Mouse (Mus musculus) Patski (cell line): Measurements from ENCODE around the gene Nfkbib. TPM values are rescaled to one million over a fixed set of nuclear protein-coding genes. Genes with fewer than 3 reads are reported as not detected.

ENCODE experiments used
- ATAC-seq: fragments of 100-300 bp; one replicate; pipeline ENCODE4 v1.8.0; 2021
- CTCF ChIA-PET: fragments of 350-600 bp; sonication (Branson Sonifier 250); formaldehyde crosslinking; loops from one replicate; lab custom pipeline; 2022; ENCODE audit warnings: inconsistent platforms; lab: Charles Lee
- POLR2A ChIA-PET: fragments of 350-600 bp; sonication (Branson Sonifier 250); formaldehyde crosslinking; loops from one replicate; lab custom pipeline; 2022; ENCODE audit warnings: antibody characterized with exemption, inconsistent platforms; lab: Charles Lee
- DNase-seq: peaks from one replicate; pipeline ENCODE4 v3.0.0-alpha.2; 2011; ENCODE audit warnings: low read depth, low spot score
- H3K27me3 ChIP-seq: fragments of 371-371 bp; one replicate; pipeline ENCODE4 v1.5.1; 2021
- CTCF ChIP-seq: fragments of 100-300 bp; IDR thresholded peaks from one replicate; pipeline ENCODE4 v1.5.1; 2021
- in situ Hi-C: fragments of 300-500 bp; cut with MboI; formaldehyde crosslinking; loops from 3 replicates; pipeline ENCODE4 v1.11.1; 2018; ENCODE audit warnings: low pct_unique_long_range_greater_than_20kb, mixed read lengths
- polyA plus RNA-seq: library from polyadenylated mRNA; unstranded; gene quantifications from one replicate; pipeline ENCODE4 v1.2.3, GENCODE M21; 2021

Nfkbib gene
- polyA plus RNA-seq, 1 experiment from 2014 or later = 37.2 TPM

DNA sequence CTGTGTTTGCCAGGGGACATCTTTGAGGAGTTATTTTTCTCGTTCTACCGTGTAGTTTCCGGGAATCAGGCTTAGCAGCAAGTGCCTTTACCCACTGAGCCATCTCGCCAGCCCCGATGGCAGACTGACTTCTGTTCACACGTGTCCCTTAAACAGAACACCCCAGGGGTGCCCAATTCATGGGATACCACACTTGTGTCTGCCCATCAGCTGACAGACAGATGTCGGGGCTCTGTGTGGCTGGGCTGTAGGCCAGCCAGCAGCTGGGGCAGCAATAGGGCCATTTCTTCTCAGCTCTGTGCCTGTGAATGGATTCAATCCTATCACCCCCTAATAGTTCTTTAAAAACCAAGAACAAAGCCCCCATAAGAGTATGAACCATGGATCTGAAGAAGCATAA lies 7.8 kb upstream of the Nfkbib start:
- CTCF ChIA-PET = interaction anchor here (1.1 kb wide), 2 partner anchors 10 to 92 kb away, joined by 3 to 4 read pairs; no protein-coding TSS in a partner anchor
- DNase-seq = no peak
- H3K27me3 ChIP-seq = no peaks in the 10 kb centered on the region
- no peak for TF ChIP-seq CTCF
- in situ Hi-C loops = no loop called here
- POLR2A ChIA-PET = no interaction called here
- no peak for ATAC-seq

DNA sequence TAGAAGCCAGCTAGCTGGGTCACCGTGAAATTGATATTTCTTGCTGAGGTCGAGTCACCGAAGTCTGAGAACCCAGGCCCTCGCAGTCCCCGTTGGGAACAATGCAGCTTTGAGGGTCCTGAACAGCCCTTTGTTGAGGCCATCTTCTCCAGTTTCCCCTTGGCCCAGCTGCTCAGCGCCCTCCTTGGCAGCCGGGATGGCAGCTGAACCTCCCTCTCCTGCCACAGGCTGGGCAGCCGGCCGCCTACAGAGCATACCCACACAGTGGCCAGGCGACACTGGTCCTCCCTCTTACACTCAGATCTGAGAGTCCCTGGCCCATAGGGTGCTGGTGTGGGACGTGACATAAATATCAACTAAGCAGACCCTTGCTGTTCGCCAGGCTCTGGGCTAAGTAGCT lies 6.9 kb upstream of the Nfkbib start:
- H3K27me3 ChIP-seq = no peaks in the 10 kb centered on the region
- in situ Hi-C loops = no loop called here
- TF ChIP-seq CTCF = no peak
- ATAC-seq = no peak
- ChIA-PET CTCF (interaction anchor here (1.1 kb wide), 1 partner anchor 93 kb away, joined by 3 read pairs; no protein-coding TSS in a partner anchor), POLR2A (interaction anchor here (0.8 kb wide), 1 partner anchor 16 kb away, joined by 4 read pairs; no protein-coding TSS in a partner anchor)
- DNase-seq = no peak

DNA sequence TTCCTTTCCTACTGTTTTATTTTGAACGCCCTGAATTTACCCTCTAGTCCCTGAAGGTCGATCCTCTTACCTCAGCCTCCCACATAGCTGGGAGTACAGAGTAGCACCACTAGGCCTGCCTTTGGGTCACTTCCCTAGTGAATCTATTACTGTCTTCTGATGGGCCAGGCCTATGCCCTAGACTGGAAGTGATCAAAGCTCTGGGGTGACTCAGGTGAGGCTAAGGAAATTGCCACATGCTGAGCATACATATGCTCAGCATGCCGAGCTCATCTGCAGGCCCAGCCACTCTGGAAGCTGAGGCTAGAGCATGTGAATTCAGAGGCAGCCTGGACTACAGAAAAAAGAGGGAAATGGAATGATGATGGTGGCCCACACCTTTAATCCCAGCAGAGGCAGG lies 5.9 kb upstream of the Nfkbib start:
- in situ Hi-C loops = no loop called here
- no peak for ATAC-seq
- no peaks in the 10 kb centered on the region for H3K27me3 ChIP-seq
- no peak for TF ChIP-seq CTCF
- POLR2A ChIA-PET = no interaction called here
- no peak for DNase-seq
- CTCF ChIA-PET = no interaction called here

DNA sequence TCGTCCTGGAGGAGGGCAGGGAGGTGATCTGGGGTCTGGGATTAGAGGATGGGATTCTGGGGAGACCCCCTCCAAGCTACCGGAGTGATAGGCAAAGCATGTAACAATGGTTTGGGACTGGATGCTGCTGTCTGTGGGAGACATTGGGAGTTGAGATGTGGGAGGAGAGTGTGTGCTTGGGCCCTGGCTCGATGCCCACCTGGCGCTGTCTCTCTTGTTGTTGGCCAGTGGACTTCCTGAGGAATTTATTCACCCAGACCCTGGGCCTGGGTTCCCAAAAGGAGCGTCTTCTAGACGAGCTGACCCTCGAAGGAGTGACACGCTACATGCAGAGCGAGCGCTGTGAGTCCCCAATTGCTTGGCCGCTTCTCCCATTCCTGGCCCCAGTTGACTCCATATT lies 4.6 kb upstream of the Nfkbib start:
- in situ Hi-C loops = no loop called here
- CTCF ChIA-PET = no interaction called here
- TF ChIP-seq CTCF = no peak
- no peak for DNase-seq
- no peaks in the 10 kb centered on the region for H3K27me3 ChIP-seq
- no peak for ATAC-seq
- POLR2A ChIA-PET = interaction anchor here (0.6 kb wide), 1 partner anchor 26 kb away, joined by 3 read pairs; no protein-coding TSS in a partner anchor

DNA sequence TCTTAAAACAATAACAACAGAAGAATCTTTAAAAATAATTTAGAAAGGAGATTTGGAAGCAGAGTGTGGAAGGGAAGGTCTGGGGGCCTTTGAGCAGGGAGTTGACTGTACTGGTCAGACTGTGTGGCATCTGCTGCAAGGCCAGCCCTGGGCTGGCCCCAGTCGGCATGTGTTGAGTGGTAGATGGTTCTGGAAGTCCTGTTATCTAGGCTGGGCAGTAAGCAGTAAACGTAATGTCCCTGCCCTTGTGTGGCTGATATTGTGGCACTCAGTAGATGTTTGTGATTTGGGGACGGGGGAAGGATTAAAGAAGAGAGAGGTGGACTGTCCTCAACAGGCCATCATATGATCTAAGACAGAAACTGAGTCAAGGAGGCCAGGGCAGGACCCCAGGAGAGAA lies 3.0 kb upstream of the Nfkbib start:
- no peak for TF ChIP-seq CTCF
- in situ Hi-C loops = no loop called here
- POLR2A ChIA-PET = no interaction called here

DNA sequence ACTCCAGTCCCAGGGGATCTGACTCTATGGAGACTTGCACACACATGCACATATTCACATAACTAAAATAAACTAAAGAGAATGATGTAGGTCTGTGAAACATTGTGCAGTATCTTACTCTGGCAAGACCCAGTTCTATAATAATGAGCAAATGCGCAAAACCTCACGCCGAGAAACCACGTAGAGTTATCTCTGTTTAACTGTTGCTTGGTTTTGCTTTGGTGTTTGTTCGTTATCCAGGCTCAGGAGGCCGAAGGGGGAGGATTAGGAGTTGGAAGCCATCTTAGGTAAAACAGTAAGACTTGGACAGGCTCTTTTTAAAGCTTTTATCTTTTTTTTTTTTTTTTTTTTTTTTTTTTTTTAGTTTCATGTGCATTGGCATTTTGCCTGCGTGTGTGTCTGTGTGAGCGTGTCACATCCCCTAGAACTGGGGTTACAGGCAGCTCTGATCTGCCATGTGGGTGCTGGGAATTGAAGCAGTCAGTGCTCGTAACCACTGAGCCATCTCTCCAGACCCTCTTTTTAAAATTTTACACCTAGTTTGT lies 2.2 kb upstream of the Nfkbib start:
- no peak for ATAC-seq
- ChIA-PET CTCF (interaction anchor here (1.5 kb wide), 1 partner anchor 28 kb away, joined by 3 read pairs; the partner anchor contains the start of genes Mrps12 and Sars2), POLR2A (no interaction called here)
- no peaks in the 10 kb centered on the region for H3K27me3 ChIP-seq
- no peak for DNase-seq
- in situ Hi-C loops = no loop called here
- TF ChIP-seq CTCF = no peak

More for the DNA sequence above, 3.0 kb upstream of the Nfkbib start:
- H3K27me3 ChIP-seq = no peaks in the 10 kb centered on the region
- CTCF ChIA-PET = interaction anchor here (1.3 kb wide), 1 partner anchor 97 kb away, joined by 5 read pairs; no protein-coding TSS in a partner anchor
- no peak for DNase-seq
- ATAC-seq = no peak

DNA sequence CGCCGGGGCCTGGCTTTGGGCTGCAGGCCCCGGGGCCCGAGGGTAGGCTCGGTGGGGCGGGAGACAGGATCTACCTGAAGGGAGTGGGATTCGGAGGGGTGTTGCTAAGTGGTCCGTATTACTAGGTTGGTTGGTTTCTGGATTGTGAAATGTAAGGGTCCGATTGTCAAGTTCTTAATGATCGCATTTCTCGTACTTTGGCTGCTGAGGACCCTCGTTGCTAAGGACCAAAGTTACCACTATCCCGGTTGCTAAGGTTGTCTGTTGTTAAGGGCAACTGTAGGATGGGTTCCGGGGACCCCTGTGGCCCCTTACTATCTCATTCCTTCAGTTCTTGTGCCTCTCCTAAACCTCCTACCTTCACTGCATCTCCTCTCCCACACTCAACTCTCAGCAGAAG lies 402 bp downstream of the Nfkbib start:
- in situ Hi-C loops = no loop called here
- ATAC-seq = no peak

DNA sequence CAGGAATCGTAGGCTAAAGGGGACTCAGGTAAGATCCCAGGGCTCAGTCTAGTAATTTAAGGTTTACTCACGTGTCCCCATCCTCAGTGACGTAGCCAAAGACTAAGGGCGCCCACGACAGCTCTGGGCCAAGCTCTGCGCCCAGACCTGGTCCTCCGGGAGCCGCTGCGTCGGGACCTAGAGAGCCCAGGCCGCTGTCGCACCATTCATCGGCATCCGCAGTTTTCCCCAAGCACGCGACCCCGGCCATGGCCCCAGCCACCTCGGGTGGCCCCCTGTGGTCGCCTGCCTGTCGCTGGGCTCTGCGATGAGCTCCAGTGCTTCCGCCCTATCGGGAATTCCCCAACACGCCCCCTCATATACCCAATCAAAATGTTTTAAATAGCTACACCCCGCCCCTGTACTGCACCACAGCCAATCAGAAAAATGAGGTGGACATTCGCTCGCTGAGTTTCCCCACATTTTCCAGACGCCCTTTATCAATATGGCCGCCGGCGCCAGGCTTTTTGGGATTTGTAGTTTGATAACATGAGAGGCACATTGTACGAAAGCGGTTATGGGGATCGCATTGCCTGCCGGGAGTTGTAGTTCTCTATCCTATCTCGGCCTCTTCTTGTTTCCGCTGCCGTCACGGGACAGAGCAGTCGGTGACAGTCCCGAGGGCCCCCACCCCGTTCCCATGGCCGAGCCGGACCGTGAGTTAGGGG lies 986 bp downstream of the Nfkbib start, which contains the start of gene Sirt2:
Sirt2 (plus strand) TSS at position 563 of the 707 bp plus-strand sequence.
- in situ Hi-C loops = no loop called here

More for the DNA sequence above, 402 bp downstream of the Nfkbib start:
- no peaks in the 10 kb centered on the region for H3K27me3 ChIP-seq
- ChIA-PET POLR2A (no interaction called here), CTCF (interaction anchor here (1.6 kb wide), 1 partner anchor 25 kb away, joined by 4 read pairs; the partner anchor contains the start of genes Mrps12 and Sars2)
- DNase-seq = no peak
- no peak for TF ChIP-seq CTCF

DNA sequence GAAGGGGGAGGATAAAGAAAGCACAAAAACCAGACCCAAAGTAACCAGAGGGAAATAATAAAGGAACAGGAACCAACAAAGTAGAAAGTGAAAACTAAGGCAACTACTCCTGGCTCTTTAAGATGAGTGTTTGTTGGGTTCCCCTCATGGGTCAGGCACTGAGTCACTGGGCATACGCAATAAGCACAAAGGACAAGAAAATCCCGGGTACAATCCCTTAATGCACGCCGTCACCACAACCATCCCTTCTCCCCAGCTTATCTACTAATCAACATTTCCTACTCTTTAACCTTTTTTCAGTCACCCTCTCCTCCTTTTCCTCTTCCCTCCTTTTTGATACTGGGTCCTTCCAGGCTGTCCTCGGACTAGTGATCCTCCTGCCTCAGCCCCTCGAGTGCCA lies 2.1 kb downstream of the Nfkbib start:
- ATAC-seq (no peak), DNase-seq (no peak)
- ChIA-PET CTCF (interaction anchor here (1.0 to 2.0 kb wide), 3 partner anchors 15 to 135 kb away, joined by 3 to 5 read pairs (median 4); partner anchors contain the start of genes Mrps12 and Sars2), POLR2A (interaction anchor here (1.2 kb wide), 1 partner anchor 48 kb away, joined by 3 read pairs; no protein-coding TSS in a partner anchor)
- no peak for TF ChIP-seq CTCF
- in situ Hi-C loops = no loop called here
- H3K27me3 ChIP-seq = no peaks in the 10 kb centered on the region

More for the DNA sequence above, 986 bp downstream of the Nfkbib start, which contains the start of gene Sirt2:
- peak; percentile 79 for ATAC-seq
- ChIA-PET POLR2A (interaction anchor here (1.2 kb wide), 1 partner anchor 47 kb away, joined by 3 read pairs; no protein-coding TSS in a partner anchor), CTCF (interaction anchor here (1.6 to 2.0 kb wide), 2 partner anchors 14 to 24 kb away, joined by 4 to 5 read pairs; partner anchors contain the start of genes Mrps12 and Sars2)
- TF ChIP-seq CTCF = no peak
- DNase-seq = peak; percentile 96
- no peaks in the 10 kb centered on the region for H3K27me3 ChIP-seq

DNA sequence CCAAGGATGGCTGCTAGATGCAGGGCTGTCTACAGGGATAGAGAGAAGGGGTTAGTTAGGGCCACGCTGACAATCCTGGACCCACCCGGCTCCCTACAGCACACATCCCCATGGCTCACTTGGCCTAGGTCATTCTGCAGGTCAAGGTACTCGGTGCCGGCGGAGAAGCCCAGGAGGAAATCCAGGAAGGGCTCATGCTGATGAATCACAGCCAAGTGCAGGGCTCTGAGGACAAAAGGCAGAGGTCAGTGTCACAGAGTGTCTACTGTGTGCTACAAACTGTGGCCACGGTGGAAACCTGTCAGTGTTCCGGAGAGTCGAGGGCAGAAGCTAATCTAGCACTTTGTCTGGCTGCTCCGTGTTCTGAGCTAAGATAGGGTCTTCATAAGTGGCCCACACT lies 5.4 kb downstream of the Nfkbib start:
- CTCF ChIA-PET = no interaction called here
- DNase-seq (no peak), ATAC-seq (no peak)
- no peak for TF ChIP-seq CTCF
- in situ Hi-C loops = no loop called here
- no peaks in the 10 kb centered on the region for H3K27me3 ChIP-seq
- POLR2A ChIA-PET = interaction anchor here (0.7 kb wide), 1 partner anchor 338 kb away, joined by 4 read pairs; no protein-coding TSS in a partner anchor
